Mouse (Mus musculus): ENCODE measurements around the gene Gm17079. TPM values are rescaled to one million over a fixed set of nuclear protein-coding genes. Genes with fewer than 3 reads are reported as not detected.
"Not testable (repeated sequence)": the region's sequence is repeated elsewhere in the genome, so short reads cannot be mapped to it uniquely, and the experiment has no call there.

Gm17079 gene
- total RNA-seq (2021): not detected
- long read RNA-seq, experiment 1: 0 reads
- long read RNA-seq, experiment 2: 0 reads

DNA sequence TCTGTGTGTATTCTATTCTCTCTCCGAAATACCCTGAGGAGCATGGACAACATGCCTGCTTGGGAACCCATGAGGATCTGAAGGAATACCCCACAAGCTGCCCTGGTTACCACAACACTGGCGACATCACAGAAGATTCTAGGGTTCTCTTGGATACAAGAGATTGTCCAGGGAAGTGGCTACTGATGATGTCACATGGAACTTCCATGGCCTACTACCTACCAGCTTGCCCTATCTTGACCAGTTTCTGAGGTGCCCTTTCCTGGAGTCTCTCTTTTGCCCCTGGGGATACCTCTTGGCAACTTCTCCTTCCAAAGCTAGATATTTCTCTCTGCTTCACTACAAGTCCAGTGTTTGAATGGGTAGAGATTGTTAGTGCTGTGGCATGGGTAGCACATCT, at the start of gene Gm17079:
Gm17079 (minus strand) TSS at position 101 of the 400 bp plus-strand sequence.
- not testable (repeated sequence) for DNase-seq (ENCODE audit: low spot score in 2 of 2); H3K27ac ChIP-seq; H3K4me3 ChIP-seq

DNA sequence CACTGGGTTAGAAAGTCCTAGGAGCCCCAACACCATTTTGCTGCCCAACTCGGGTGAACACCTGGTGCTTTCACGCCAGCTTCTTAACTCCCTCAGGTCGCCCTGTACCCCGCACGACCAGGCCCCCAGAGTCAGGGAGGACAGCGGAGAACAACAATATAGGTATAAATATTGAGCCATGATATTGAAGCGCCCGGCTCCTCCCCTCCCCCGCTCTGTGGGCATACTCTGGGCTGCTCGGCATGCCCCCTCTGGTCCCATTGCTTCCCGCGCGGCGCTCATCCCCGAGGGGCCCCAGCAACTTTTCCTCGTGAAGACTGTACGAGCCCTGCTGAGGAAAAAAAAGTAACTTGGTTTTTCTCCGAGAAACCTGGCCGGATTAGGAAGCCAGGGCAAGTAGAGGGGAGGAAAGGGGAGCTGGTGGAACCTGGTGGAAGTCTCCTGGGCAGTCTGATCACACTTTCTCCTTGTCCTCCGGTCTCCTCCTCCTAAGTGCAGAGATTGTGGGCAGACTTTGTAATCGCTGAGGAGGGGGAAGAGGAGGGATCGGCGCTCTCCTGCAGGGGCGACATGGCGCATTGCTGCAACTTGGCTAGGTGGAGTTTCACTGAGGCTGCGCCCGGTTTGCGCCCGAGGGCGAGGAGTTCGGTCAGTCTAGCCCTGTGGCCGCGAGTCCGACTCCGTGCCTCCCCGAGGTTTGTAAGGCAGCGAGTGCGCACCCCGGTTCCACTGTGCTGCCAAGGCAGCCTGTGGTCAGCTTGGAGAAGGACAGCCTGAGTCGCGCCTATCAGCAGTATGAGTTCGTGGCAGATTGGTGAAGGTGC, 45.3 kb upstream of the Gm17079 start:
- no peak for TF ChIP-seq CTCF (conservative IDR thresholded peaks at IDR 0.05)
- H3K27ac ChIP-seq: no peak overlapping the region
- H3K4me3 ChIP-seq: no peak overlapping the region
- DNase-seq (ENCODE audit: low spot score in 2 of 2): no peak

DNA sequence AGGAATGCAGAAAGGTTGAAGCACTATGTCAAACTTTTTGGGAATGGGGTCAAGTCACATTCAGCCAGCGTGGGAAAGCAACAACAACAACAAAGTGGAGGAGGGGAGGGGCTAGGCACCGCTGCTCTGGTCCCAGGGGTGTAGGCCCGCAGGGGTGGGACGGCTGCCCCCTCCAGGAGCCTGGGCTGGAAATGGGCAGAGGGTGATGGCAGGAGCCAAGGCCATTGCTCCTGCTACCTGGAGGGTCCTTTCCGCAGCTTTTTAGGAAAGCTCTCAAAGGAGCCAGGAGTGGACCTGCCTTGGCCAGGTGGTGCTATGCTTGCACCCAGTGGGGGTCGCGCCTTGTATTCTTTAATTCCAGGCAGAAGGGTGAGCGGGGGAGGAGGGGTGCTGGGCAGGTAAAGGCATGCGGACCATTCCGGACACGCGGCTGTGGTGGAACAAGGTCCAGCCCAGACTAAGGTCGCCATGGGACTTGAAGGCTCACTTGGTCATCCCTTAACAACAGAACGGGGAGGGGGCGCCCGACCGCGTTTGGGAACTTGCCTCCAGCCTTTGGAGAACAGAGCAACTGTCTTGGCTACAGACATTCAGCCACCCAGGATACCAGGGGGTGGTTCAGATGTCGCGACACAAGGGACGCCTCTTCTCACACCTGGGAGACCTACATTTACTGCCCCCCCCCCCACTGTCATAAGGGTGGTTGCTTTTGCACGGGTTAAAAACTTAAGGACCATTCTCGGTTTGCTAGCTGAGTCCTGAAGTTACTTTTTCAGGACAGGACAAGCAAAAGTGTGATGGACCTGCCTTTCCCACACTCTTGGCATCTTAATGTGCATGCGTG, 44.1 kb upstream of the Gm17079 start:
- no peak for TF ChIP-seq CTCF (conservative IDR thresholded peaks at IDR 0.05)
- no peak overlapping the region for H3K4me3 ChIP-seq

DNA sequence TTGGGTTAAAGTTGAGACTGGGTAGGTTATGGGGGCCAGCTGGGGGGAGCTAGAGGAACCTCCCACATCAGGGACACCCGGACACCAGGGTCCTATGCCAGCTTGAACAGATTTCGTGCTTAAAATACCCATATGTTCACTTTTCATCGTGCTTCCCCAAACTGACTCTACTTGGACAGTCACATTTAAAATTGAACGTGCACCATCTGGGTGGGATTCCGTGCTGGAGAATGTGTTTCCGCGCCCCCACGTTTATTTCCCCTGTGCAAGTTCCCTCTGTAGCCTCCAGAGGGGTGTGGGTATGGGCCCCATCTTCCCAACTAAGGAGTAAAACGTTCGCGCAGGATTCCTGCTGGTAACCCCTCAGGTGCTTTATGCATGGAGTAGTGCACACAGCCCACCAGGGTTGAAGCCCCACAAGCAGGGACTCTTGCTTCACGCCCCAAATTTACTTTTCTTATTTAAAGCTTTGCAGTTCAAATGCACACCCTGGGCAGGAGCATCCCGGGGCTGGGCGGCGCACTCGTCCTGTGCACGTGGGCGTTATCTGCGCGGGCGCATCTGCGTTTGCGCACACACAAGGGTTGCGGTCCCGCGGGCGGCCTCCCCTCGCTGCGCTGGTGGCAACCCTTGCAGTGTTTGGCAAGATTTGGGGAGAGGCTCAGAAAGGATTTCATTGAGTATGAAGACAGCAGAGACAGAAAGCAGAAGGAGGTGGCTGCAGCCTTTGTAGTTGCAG, 43.3 kb upstream of the Gm17079 start:
- peak overlapping the region; percentile 31; the same call in 1 of the 2 replicates for H3K4me3 ChIP-seq
- TF ChIP-seq CTCF (conservative IDR thresholded peaks at IDR 0.05): peak; percentile 30; the same call in 1 of the 2 replicates

More for the DNA sequence above, 44.1 kb upstream of the Gm17079 start:
- no peak for DNase-seq (ENCODE audit: low spot score in 2 of 2)
- H3K27ac ChIP-seq: no peak overlapping the region

DNA sequence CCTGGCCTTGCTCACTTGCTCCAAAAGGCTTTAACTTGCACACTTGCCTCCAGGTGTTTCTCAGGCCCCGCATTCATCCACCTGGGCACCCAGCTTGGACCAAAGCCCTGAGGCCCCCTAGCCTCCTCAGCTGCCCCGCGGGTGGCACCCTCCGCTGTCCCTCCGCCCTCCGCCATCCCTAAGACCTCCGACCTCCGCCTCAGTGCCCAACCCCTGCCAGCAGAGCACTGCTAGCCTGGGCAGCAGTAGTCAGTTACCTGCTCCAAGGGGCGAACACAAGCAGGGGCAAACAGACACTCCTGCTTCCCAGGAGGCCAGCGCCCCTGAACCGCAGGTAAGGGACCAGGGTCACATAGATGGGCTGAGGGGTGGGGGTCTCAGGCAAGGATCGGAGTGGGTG, 42.7 kb upstream of the Gm17079 start:
- H3K27ac ChIP-seq: no peak overlapping the region
- no peak overlapping the region for H3K4me3 ChIP-seq
- no peak for DNase-seq (ENCODE audit: low spot score in 2 of 2)
- no peak for TF ChIP-seq CTCF (conservative IDR thresholded peaks at IDR 0.05)

More for the DNA sequence above, 43.3 kb upstream of the Gm17079 start:
- H3K27ac ChIP-seq: no peak overlapping the region
- peak; percentile 22 to 23 for DNase-seq (ENCODE audit: low spot score in 2 of 2)

DNA sequence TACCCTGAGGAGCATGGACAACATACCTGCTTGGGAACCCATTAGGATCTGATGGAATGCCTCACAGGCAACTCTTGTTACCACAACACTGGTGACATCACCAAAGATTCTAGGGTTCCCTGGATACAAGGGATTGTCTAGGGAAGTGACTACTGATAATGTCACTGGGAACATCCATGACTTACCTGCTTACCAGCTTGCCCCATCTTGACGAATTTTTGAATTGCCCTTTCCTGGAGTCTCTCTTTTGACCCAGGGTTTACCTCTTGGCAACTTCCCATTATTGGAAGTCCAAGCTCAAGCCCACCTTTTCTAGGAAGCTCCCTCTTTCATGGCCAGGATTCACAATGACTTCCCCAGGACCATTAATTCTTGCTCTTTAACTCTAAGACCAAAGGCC, 21.8 kb upstream of the Gm17079 start, which contains the start of gene Gm5800:
Gm5800 (minus strand) TSS at position 101 of the 400 bp plus-strand sequence.
- TF ChIP-seq CTCF (conservative IDR thresholded peaks at IDR 0.05): no peak
- Histone ChIP-seq H3K27ac (no peak within 1 kb of the TSS), H3K4me3 (no peak within 1 kb of the TSS)
- DNase-seq (ENCODE audit: low spot score in 2 of 2): no peak

DNA sequence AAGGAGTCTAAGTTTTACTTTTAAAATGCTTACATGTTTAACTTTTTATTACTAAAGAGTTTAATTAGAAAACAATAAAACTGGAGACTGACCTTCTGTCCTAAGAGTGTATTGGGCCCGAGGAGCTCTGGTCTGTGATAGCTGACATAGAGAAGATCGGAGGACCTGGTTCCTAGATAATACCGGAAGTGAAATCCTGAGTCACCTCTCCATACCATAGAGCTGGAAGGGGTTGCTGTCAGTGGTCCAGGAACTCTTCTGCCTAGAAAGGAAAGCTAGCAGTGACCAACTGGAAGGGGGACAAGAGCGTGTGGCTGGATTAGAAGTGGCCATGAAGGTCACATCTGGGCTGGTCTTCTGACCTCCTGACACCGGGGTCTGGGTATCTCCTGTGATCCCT, 18.0 kb downstream of the Gm17079 start:
- DNase-seq (ENCODE audit: low spot score in 2 of 2): no peak
- no peak overlapping the region for H3K27ac ChIP-seq
- no peak for TF ChIP-seq CTCF (conservative IDR thresholded peaks at IDR 0.05)
- no peak overlapping the region for H3K4me3 ChIP-seq

Other genes starting within 250 kb of the Gm17079 start
- not detected for gene Vmn2r89, start 243.6 kb downstream of the Gm17079 start, total RNA-seq (2021)
- gene Gm5622, start 142.7 kb downstream of the Gm17079 start, total RNA-seq (2021): not detected
- not detected for gene Gm17175, start 121.4 kb downstream of the Gm17079 start, total RNA-seq (2021)
- gene Gm17174, start 103.3 kb downstream of the Gm17079 start, total RNA-seq (2021): not detected
- gene Gm17078, start 84.2 kb downstream of the Gm17079 start, total RNA-seq (2021): not detected
- gene Gm4181, start 59.8 kb downstream of the Gm17079 start, total RNA-seq (2021): not detected
- not detected for gene Gm5800, start 21.7 kb upstream of the Gm17079 start, total RNA-seq (2021)
- gene Ang4, start 78.1 kb upstream of the Gm17079 start, total RNA-seq (2021): not detected
- not detected for gene AY358078, start 104.6 kb upstream of the Gm17079 start, total RNA-seq (2021)
- not detected for gene Ear6, start 158.2 kb upstream of the Gm17079 start, total RNA-seq (2021)
- 10 to 100 TPM; 31.6 to 40.5 TPM for gene Mettl17, start 189.4 kb upstream of the Gm17079 start, total RNA-seq (2021)
- 10 to 100 TPM in 1 of 2 experiments, 1 to 10 TPM in 1; 8.2 to 10.1 TPM for gene Slc39a2, start 197.4 kb upstream of the Gm17079 start, total RNA-seq (2021)
- 100 to 1,000 TPM; 894 to 934 TPM for gene Ndrg2, start 218.7 kb upstream of the Gm17079 start, total RNA-seq (2021)
- not detected for gene Tppp2, start 223.0 kb upstream of the Gm17079 start, total RNA-seq (2021)
- not detected for gene Rnase13, start 227.3 kb upstream of the Gm17079 start, total RNA-seq (2021)

Data from layer of hippocampus, adult 2 months (tissue).